Mouse (Mus musculus) testis, adult 2 months (tissue): ENCODE measurements around the gene Krtap4-16.
"Not testable (repeated sequence)": the region's sequence is repeated elsewhere in the genome, so short reads cannot be mapped to it uniquely, and the experiment has no call there.

Experiments used
- CTCF ChIP-seq: fragments of 200-500 bp; IDR thresholded peaks from 2 replicates; pipeline ENCODE4 v1.5.1; 2012; ENCODE audit warnings: low read depth, mild to moderate bottlenecking, inconsistent platforms, low read length, moderate library complexity; ENCODE audit not compliant: control insufficient read depth, insufficient read depth, insufficient replicate concordance
- POLR2A ChIP-seq: fragments of 200-500 bp; IDR thresholded peaks from 2 replicates; pipeline ENCODE4 v1.6.1; 2012; ENCODE audit warnings: low read depth, mild to moderate bottlenecking, inconsistent platforms, low read length, moderate library complexity; ENCODE audit not compliant: control insufficient read depth

DNA sequence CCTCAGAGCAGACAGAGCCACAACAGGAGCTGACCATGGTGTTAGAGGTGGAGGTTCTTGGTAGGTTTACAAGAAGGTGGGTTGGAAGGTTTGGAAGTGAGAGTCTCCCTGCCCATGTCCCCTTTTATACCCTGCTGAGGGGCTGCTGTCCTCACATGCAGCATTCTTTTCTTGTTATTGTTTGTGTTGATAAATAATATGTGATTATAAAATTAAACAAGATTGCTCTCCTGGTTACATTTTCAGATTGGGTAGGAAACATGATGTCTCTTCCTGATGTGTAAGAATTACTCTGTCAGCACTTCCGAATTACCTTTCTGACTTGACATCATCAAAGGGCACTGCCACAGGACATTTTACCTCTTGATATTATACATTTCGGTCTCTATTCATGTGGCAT is 35.8 kb downstream of the Krtap4-16 start, which contains the start of gene Gm11564:
- TF ChIP-seq CTCF, POLR2A: not testable (repeated sequence)
